Mouse (Mus musculus): Measurements from ENCODE around the gene Scel.
A peak's percentile ranks its signal among the peaks of the same experiment; 100 is the strongest.
"Not testable (repeated sequence)": the region's sequence is repeated elsewhere in the genome, so short reads cannot be mapped to it uniquely, and the experiment has no call there.

Gene Scel

GRCm38 (mm10) chr14:103512802-103513472 is at the start of gene Scel:
TSS of gene Scel (plus strand) at chr14:103513342.
- DNase-seq (ENCODE audit: low read depth, low spot score): no peak

- no peak for DNase-seq (ENCODE audit: low read depth, low spot score)
These were observed 44.3 kb upstream of the Scel start for GRCm38 (mm10) chr14:103468691-103469463.

DNA sequence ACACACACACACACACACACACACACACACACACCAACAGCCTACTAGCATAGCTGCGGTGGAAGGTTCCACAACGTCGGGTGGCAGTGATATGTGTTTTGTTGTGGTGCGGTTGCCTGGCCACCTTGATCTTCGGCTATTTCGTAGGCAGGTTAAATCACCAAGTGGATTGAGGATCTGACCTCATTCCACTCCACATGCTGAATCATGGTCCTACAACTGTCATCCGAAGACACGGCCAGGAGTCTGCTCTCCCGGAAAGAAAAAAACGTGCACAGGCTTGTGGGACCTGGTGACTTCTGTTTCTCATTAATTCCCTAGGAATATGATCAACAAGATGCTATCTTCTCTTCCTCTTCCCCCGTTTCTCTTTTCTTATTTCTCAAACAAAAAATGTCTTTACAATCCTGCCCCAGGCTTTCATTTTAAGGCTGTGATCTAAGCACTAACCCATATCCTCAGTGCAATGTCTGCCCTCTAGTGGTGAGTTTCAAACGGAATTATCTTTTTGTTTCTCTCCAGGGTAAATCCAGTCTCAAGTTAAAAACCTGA is 43.6 kb upstream of the Scel start:
- peak; percentile 67 for DNase-seq (ENCODE audit: low read depth, low spot score)

GRCm38 (mm10) chr14:103471074-103471778 is 41.9 kb upstream of the Scel start:
- DNase-seq (ENCODE audit: low read depth, low spot score): no peak

- DNase-seq (ENCODE audit: low read depth, low spot score): no peak
These were observed 41.2 kb upstream of the Scel start for GRCm38 (mm10) chr14:103471806-103472553.

GRCm38 (mm10) chr14:103472554-103472905 is 40.6 kb upstream of the Scel start:
- DNase-seq (ENCODE audit: low read depth, low spot score): no peak

- no peak for DNase-seq (ENCODE audit: low read depth, low spot score)
These were observed 37.8 kb upstream of the Scel start for GRCm38 (mm10) chr14:103475312-103475711.

DNA sequence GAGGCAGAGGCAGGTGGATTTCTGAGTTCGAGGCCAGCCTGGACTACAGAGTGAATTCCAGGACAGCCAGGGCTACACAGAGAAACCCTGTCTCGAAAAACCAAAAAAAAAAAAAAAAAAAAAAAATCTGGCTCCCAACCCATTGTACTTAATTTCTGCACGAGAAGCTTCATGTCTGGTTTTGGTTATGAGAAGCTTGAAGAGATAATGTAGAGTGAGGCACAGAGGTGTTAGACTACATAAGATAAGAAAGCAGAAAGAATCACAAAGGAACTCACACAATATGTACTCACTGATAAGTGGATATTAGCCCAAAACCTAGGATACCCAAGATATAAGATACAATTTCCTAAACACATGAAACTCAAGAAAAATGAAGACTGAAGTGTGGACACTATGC is 36.9 kb upstream of the Scel start:
- DNase-seq (ENCODE audit: low read depth, low spot score): not testable (repeated sequence)

DNA sequence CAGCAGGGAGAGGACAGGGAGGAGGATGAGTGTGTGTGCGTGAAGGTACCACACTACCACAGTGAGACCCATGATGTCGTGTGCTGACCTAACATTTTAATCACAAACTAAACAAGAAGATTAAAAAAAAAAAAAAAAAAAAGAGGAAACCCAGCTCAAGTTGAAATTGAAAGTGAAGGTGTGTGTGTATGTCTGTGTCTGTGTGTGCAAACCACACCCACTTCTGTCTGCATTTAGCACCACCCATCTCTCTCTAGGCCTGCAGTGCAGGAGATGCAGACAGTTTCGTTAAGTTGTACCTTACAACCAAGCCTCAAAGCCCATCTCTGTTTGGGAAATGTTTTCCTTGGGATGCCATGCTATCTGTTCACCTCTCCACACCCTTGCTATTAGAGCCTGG is 35.9 kb upstream of the Scel start:
- no peak for DNase-seq (ENCODE audit: low read depth, low spot score)

DNA sequence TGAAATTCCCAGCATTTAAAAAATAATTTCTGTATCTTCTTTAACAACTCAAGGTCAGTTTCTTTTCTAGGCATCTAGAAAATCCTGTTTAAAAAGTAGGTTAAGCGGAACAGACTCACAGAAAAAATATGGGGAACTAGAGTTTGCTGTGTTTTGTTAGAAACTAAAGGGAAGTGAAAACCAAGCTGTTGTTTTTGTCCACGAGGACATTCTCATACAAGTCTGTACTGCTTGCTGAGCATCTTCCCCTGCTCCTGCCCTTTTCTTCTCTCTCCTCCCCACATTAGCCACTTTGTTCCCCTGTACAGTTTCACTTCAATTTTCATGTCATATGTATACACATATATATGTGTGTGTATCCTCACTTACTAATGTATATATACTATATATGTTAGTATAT is 35.2 kb upstream of the Scel start:
- no peak for DNase-seq (ENCODE audit: low read depth, low spot score)

- no peak for DNase-seq (ENCODE audit: low read depth, low spot score)
These were observed 33.7 kb upstream of the Scel start for GRCm38 (mm10) chr14:103479446-103479845.

DNA sequence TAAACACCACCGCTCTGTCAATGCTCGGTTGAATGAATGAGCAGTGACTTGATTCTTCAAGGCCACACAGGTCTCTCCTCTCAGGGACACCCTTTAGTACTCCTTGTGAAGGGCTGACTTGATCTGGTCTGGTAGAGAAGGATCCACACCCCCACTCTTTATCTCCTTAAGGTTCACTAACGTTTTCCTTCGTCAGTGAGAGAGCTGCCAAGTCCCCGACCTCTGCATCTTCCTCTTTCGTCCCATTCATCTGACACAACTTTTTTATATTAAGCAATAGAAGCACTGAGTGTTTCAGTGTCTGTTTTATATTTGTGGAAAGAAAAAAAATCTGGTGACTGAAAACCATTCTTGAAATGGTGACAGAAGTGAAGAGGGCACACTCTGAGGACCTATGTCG is 31.6 kb upstream of the Scel start:
- DNase-seq (ENCODE audit: low read depth, low spot score): no peak

DNA sequence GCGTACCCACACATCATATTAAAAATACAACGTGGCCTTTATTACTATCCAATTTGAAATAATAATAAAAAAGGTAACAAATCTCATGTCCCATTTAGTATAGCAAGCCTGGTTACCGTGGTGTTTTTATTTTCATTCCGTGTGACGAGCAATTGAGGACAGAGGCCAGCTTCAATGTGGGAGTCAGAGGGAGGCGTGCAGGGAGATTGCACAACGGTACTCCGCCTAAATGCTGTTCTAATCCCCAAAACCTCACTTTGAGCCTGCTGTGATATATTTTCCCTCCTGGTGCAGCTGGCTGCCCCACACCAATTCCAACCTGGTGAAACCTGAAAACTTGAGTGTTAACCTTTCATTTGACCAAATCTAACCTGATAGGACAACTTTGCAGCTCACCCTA is 27.5 kb upstream of the Scel start:
- no peak for DNase-seq (ENCODE audit: low read depth, low spot score)

GRCm38 (mm10) chr14:103486974-103487373 is 26.2 kb upstream of the Scel start:
- no peak for DNase-seq (ENCODE audit: low read depth, low spot score)

GRCm38 (mm10) chr14:103488659-103489058 is 24.5 kb upstream of the Scel start:
- DNase-seq (ENCODE audit: low read depth, low spot score): no peak

GRCm38 (mm10) chr14:103498199-103498598 is 14.9 kb upstream of the Scel start:
- DNase-seq (ENCODE audit: low read depth, low spot score): no peak

DNA sequence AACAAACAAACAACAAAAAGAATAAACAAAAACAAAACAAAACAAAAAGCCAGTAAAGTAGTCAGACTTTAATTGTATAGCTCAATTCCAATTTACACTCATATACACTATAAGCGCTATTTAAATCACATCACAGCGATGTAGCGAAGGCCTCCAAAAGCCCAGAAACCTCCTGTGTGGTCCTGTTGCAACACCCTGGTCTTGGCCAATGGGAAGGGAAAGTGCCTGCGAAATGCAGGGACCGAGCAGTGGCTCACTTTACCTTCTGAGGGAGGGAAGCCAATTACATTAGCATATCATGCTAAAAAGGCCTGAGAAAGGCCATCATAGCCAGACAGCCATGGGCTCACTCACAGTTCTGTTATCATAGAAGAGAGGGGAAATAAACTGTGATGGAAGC is 14.5 kb upstream of the Scel start:
- no peak for DNase-seq (ENCODE audit: low read depth, low spot score)

- DNase-seq (ENCODE audit: low read depth, low spot score): no peak
These were observed 14.1 kb upstream of the Scel start for GRCm38 (mm10) chr14:103499060-103499459.

DNA sequence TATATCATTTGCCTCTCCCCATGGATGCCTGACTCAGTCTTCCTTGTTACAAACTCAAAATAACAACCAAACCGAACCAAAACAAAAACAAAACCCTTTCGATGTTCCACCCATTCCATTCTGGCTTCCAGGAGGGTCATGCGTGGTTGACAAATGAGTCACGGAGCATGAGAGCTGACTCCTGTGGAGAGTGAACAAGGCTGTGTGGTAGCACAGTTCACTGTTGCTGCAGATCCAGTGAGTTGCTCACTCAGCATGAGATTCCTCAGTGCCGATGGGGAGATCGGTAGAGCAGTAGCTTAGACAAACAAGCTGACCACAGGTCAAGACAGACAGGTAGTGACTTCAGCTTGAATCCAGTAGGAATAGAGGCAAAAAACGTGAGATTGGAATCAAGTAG is 12.8 kb upstream of the Scel start:
- DNase-seq (ENCODE audit: low read depth, low spot score): no peak

DNA sequence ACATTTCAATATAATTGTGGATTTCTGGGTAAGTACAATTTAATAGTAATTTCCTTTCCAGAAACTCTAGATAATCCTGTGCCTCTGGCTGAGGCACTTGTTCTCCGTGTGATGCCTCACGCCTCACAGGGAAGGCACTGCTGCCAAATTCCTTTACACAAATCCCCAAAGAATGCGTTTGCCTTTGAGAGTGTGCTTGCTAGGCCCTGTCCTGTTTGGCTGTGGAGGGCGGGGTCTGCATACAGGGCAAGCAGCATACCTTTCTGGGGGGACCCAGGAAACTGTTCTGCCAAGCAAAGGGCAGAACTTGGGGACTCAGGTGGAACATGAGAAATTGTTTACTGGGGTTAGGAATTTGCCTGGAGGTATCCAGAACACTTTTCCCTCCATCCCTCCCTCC is 12.2 kb upstream of the Scel start:
- no peak for DNase-seq (ENCODE audit: low read depth, low spot score)

GRCm38 (mm10) chr14:103504514-103504913 is 8.6 kb upstream of the Scel start:
- DNase-seq (ENCODE audit: low read depth, low spot score): no peak

DNA sequence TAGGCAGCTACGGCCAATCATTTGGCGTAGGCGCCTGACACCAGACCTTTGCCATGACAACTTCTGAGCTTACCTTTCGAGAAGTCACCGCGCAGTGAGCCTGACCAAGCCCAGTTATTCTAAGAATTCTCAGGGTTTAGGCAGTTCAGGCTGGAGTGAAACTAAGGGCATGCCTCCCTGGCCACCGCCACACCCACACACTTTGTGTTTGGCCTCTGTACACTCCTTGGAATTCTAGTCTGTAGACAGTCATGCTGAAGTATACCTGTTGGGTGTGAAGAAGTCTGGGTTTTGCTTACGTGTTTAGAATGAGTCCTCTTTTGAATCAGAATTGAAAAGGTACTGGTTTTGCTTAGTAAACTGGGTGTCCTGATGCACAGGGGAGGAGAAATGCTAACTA is 3.6 kb upstream of the Scel start:
- DNase-seq (ENCODE audit: low read depth, low spot score): no peak
